Mouse (Mus musculus): ENCODE measurements around the gene 5730507C01Rik. TPM values are rescaled to one million over a fixed set of nuclear protein-coding genes. Genes with fewer than 3 reads are reported as not detected.

5730507C01Rik gene
- total RNA-seq (2023) = not detected

GRCm38 (mm10) chr12:18514171-18514570 is at the start of gene 5730507C01Rik:
Gene 5730507C01Rik (plus strand): TSS chr12:18514510.

Measured in neutrophil, adult 59 days (primary cell).